Mouse (Mus musculus) urinary bladder, postnatal 0 days (tissue): ENCODE results near the gene Ngdn. TPM values are rescaled to one million over a fixed set of nuclear protein-coding genes. Genes with fewer than 3 reads are reported as not detected.
A peak's percentile ranks its signal among the peaks of the same experiment; 100 is the strongest.

Experiments used
- microRNA counts: library from miRNA; unstranded; fragments of <30 nt; microRNA quantifications from one replicate; lab custom pipeline; 2016
- microRNA-seq: library from miRNA; unstranded; fragments of <30 nt; microRNA quantifications from one replicate; pipeline ENCODE4, GENCODE M21; 2016
- polyA plus RNA-seq: library from polyadenylated mRNA; unstranded; fragments of >200 nt; fragmentation: Nextera tagmentation; extraction: Ambion mirVana; gene quantifications from 2 replicates; pipeline ENCODE4 v1.2.1, GENCODE M21; 2015

Ngdn gene
- 54.0 and 55.3 TPM in 2 replicates for polyA plus RNA-seq

GRCm38 (mm10) chr14:55014991-55015766 lies at the start of gene Ngdn:
Gene Ngdn, plus strand, starts transcription at chr14:55015454.

DNA sequence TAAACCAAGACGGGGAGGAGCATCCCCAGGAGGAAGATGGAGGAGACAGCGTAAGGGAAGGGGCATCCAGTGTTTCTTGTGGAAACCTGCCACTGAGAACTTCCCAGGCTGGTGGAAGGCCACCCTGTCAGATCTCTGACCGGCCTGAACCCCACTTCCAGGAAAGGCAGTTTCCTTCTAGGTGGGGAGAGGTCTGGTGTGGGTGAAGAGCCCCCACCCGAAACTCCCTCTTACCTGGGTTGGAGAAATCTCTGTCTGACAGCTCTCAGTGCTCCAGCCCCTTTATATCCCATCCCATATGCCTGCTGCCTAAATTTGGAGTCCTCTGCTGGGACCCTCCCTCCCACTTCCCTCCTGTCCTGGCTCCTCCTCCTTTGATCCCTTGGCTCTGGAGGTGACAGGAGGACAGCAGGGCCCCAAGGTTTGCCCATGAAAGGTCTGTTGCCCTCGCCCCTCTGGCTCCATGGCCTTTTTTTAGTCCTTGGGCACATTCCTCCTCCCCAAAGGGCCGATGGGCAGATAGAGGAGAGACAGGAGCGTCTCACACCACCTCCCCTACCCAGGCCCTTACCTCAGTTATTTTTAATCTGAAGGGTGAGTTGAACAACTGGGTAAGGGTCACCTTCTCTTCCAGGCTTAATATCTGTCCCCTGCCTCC lies 48.8 kb upstream of the Ngdn start, which contains the start of gene Myh6:
TSS of gene Myh6 (minus strand) at position 608 of the 658 bp plus-strand sequence.

GRCm38 (mm10) chr14:54976633-54977032 lies 38.6 kb upstream of the Ngdn start, which contains the start of gene Gm17428:
Gene Gm17428, plus strand, starts transcription at chr14:54976933.

GRCm38 (mm10) chr14:54994136-54994868 lies 21.0 kb upstream of the Ngdn start, which contains the start of gene Myh7:
Gene Myh7, minus strand, starts transcription at chr14:54994626.

MicroRNA genes within 50 kb of the gene (microRNA counts, 519-probe panel; counts per million panel counts)
- 2,722 counts per million, percentile 38 among the panel's probes with 10 or more counts for microRNA mmu-miR-208b (lab: Ali Mortazavi, UCI)

Small RNAs within 50 kb of the gene (microRNA-seq; reads per million reads assigned to microRNA genes)
- gene Mir208b, result 169 reads per million, percentile 53 among the genes with 10 or more reads in this experiment

Other genes starting within 250 kb of the Ngdn start
- 12.7 and 14.8 TPM in 2 replicates for gene Slc7a8, start 233.5 kb upstream of the Ngdn start, polyA plus RNA-seq
- not detected in 2 replicates for gene Rnf212b, start 201.3 kb upstream of the Ngdn start, polyA plus RNA-seq
- gene Homez, start 144.5 kb upstream of the Ngdn start, polyA plus RNA-seq, result 4.1 and 5.4 TPM in 2 replicates
- gene Ppp1r3e, start 137.9 kb upstream of the Ngdn start, polyA plus RNA-seq, result 0.62 and 1.3 TPM in 2 replicates
- gene Bcl2l2, start 132.1 kb upstream of the Ngdn start, polyA plus RNA-seq, result 4.2 and 4.4 TPM in 2 replicates
- gene Gm20521, start 132.0 kb upstream of the Ngdn start, polyA plus RNA-seq, result 0.26 and 0.69 TPM in 2 replicates
- gene Pabpn1, start 123.0 kb upstream of the Ngdn start, polyA plus RNA-seq, result 46.7 and 52.4 TPM in 2 replicates
- gene Slc22a17, start 102.3 kb upstream of the Ngdn start, polyA plus RNA-seq, result 14.4 and 15.9 TPM in 2 replicates
- 12.7 and 14.5 TPM in 2 replicates for gene Efs, start 89.3 kb upstream of the Ngdn start, polyA plus RNA-seq
- not detected in 2 replicates for gene Il25, start 82.8 kb upstream of the Ngdn start, polyA plus RNA-seq
- 0.82 and 0.99 TPM in 2 replicates for gene Cmtm5, start 79.2 kb upstream of the Ngdn start, polyA plus RNA-seq
- gene Myh6, start 48.5 kb upstream of the Ngdn start, polyA plus RNA-seq, result 2.6 and 2.9 TPM in 2 replicates
- gene Gm17428, start 38.5 kb upstream of the Ngdn start, polyA plus RNA-seq, result not detected in 2 replicates
- 4.0 and 7.6 TPM in 2 replicates for gene Myh7, start 20.8 kb upstream of the Ngdn start, polyA plus RNA-seq
- 0.49 and 0.51 TPM in 2 replicates for gene Zfhx2, start 76.9 kb downstream of the Ngdn start, polyA plus RNA-seq
- 11.9 and 13.8 TPM in 2 replicates for gene Thtpa, start 79.3 kb downstream of the Ngdn start, polyA plus RNA-seq
- gene Ap1g2, start 91.1 kb downstream of the Ngdn start, polyA plus RNA-seq, result 13.1 and 15.8 TPM in 2 replicates
- gene Jph4, start 101.5 kb downstream of the Ngdn start, polyA plus RNA-seq, result 0.75 and 0.77 TPM in 2 replicates
- gene Dhrs2, start 206.6 kb downstream of the Ngdn start, polyA plus RNA-seq, result not detected in 2 replicates